Mouse (Mus musculus) neural tube, embryonic 11.5 days (tissue): Measurements from ENCODE around the gene 1700001J03Rik. TPM values are rescaled to one million over a fixed set of nuclear protein-coding genes. Genes with fewer than 3 reads are reported as not detected.
"Not testable (repeated sequence)": the region's sequence is repeated elsewhere in the genome, so short reads cannot be mapped to it uniquely, and the experiment has no call there.

ENCODE experiments used
- ATAC-seq: fragments of 200-750 bp; cut with Nextera tagmentation; 2 replicates; pipeline ENCODE4 v1.8.0; 2017; ENCODE audit warnings: moderate number of reproducible peaks, mild to moderate bottlenecking, moderate TSS enrichment, moderate library complexity; ENCODE audit not compliant: insufficient read depth, low FRiP score, low TSS enrichment
- DNase-seq: peaks from one replicate; pipeline ENCODE4 v3.0.0-alpha.2; 2015; ENCODE audit warnings: low spot score
- H3K27ac ChIP-seq: fragments of 300-500 bp; sonication (generic); 2 replicates; pipeline ENCODE4 v1.5.1; 2014; ENCODE audit warnings: low read depth, mild to moderate bottlenecking, low read length
- H3K27me3 ChIP-seq: fragments of 300-500 bp; sonication (generic); 2 replicates; pipeline ENCODE4 v1.6.1; 2014; ENCODE audit warnings: mild to moderate bottlenecking, low read length, mixed read lengths; ENCODE audit not compliant: control insufficient read depth, insufficient read depth
- H3K36me3 ChIP-seq: fragments of 300-500 bp; sonication (generic); 2 replicates; pipeline ENCODE4 v1.6.1; 2014; ENCODE audit warnings: mild to moderate bottlenecking, low read length, moderate library complexity, mixed read lengths; ENCODE audit not compliant: control insufficient read depth, insufficient read depth
- H3K4me1 ChIP-seq: fragments of 300-500 bp; sonication (generic); 2 replicates; pipeline ENCODE4 v1.6.1; 2014; ENCODE audit warnings: low read length, mixed read lengths; ENCODE audit not compliant: control insufficient read depth, insufficient read depth
- H3K4me2 ChIP-seq: fragments of 300-500 bp; sonication (generic); 2 replicates; pipeline ENCODE4 v1.6.1; 2014; ENCODE audit warnings: low read depth, mild to moderate bottlenecking, moderate library complexity
- H3K4me3 ChIP-seq: fragments of 300-500 bp; sonication (generic); 2 replicates; pipeline ENCODE4 v1.5.1; 2014; ENCODE audit warnings: low read depth, low read length
- H3K9ac ChIP-seq: fragments of 300-500 bp; sonication (generic); 2 replicates; pipeline ENCODE4 v1.6.1; 2014; ENCODE audit warnings: mild to moderate bottlenecking, low read length
- H3K9me3 ChIP-seq: fragments of 300-500 bp; sonication (generic); 2 replicates; pipeline ENCODE4 v1.6.1; 2016; ENCODE audit warnings: low read length; ENCODE audit not compliant: control insufficient read depth
- WGBS: fragments of 180-500 bp; shearing (Covaris S2); extraction: QIAGEN DNeasy Blood & Tissue Kit; methylation state at CpG from one replicate; pipeline ENCODE4 v1.1.7; 2014; 5-methylcytosine and 5-hydroxymethylcytosine counted together
- polyA plus RNA-seq: library from polyadenylated mRNA; unstranded; fragments of >200 nt; fragmentation: Nextera tagmentation; extraction: Ambion mirVana; gene quantifications from 2 replicates; pipeline ENCODE4 v1.2.1, GENCODE M21; 2014

1700001J03Rik gene
- polyA plus RNA-seq, 1 experiment from 2014 or later: not detected

DNA sequence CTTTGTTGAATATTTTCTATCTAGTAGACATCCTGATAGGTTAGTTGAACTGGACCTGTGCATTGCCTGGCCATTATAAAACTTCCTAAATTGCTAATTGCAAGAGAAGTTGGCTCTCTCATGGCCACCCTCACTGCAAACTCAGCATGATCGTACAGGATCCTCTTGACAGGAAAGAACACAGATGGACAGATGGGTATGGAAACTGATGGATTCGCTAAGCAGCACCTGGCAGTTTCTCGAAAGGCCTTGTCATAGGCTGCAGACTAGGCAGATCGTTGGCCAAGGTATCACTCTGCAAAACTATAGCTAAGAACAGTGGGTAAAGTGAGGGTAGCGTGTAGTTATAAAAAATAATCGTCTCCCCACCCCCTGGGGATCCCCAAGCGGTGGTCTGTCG lies 8.3 kb upstream of the 1700001J03Rik start:
- Histone ChIP-seq H3K4me2 (no peak overlapping the region), H3K4me3 (no peak overlapping the region), H3K4me1 (no peaks in the 10 kb centered on the region), H3K27me3 (no peaks in the 10 kb centered on the region), H3K27ac (no peak overlapping the region), H3K9me3 (no peaks in the 10 kb centered on the region), H3K36me3 (no peaks in the 10 kb centered on the region), H3K9ac (no peak overlapping the region)
- DNase-seq: no peak
- 83% methylated on average over 8 of the region's 8 CpGs for WGBS
- no peak for ATAC-seq

DNA sequence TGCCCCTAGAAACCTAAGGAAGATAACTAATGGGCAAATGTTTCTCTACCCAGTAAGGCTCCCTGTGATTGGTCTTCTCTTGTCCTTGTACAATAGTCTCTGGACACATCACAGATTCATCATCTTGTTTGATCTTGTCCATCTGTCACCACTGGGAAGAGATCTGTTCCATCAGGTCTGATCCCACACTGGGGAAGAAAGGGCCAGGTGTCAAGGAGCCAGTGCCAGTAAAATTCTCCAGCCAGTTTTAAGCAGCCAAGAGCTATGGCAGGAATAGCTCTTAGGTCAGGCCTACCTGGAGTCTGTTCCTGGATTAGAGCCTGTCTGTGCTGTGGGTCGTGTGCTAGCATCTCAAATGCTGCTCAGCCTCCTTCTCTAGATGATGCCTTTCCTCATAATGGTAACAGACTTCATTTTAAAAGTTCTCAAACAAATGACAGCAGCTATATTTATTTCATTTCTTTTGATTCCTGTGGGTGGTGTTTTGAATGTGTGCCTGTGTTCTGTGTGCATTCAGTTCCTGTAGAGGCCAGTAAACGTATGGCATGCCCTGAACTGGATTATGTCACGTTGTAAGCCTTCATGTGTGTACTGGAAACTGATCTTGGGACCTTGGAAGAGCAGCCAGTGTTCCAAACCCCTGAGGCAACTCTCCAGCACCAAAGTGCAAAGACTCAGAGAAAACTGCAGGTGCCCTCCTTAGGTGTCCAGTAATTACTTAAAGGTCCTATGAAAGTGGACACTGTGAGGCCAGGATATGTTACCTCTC lies 5.6 kb upstream of the 1700001J03Rik start:
- Histone ChIP-seq H3K4me3 (no peak overlapping the region), H3K9me3 (no peaks in the 10 kb centered on the region), H3K9ac (no peak overlapping the region), H3K27me3 (no peaks in the 10 kb centered on the region), H3K4me1 (no peaks in the 10 kb centered on the region), H3K27ac (no peak overlapping the region), H3K4me2 (no peak overlapping the region), H3K36me3 (no peaks in the 10 kb centered on the region)
- no peak for DNase-seq
- WGBS: 71% methylated on average over 3 of the region's 3 CpGs
- no peak for ATAC-seq

DNA sequence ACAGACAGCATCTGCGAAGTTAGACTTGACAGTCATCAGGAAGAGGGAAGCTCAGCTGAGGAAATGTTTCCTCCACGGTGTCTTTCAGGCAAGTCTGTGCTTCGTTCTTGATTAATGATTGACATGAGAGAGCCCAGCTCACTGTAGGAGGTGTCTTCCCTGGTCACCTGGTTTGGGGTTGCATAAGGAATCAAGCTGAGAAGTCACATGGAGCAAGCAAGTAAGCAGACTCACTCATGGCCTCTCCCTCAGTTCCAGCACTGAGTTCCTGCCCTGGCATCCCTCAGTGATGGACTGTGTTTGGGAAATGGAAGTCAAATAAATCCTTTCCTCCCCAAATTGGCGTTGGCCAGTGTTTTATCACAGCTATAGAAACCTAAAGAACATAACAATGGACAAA lies 5.0 kb upstream of the 1700001J03Rik start:
- 70% methylated on average over 4 of the region's 4 CpGs for WGBS
- Histone ChIP-seq H3K36me3 (no peaks in the 10 kb centered on the region), H3K9ac (no peak overlapping the region), H3K4me2 (no peak overlapping the region), H3K9me3 (no peaks in the 10 kb centered on the region), H3K27ac (no peak overlapping the region), H3K27me3 (no peaks in the 10 kb centered on the region), H3K4me3 (no peak overlapping the region), H3K4me1 (no peaks in the 10 kb centered on the region)
- DNase-seq: no peak
- ATAC-seq: no peak

DNA sequence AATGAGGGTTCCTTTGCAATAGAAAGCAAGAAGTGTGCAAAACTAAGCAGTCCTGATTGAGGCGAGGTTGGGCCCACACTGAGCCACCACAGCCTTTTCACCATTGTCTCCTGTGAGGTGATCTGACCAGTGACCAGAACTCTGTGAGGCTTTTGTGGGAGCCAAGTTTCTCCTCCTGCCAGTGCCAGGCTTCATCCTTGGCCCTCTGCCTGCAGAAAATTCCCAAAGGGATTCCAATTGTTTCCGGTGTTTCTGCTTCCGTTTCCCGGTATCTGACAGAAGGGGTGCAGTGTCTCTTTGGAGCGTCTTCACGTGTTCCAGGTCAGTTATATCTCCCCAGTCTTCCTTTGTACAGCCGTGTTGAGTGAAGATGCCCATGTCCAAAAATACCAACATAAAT lies 3.6 kb upstream of the 1700001J03Rik start:
- Histone ChIP-seq H3K27ac (no peak overlapping the region), H3K4me3 (no peak overlapping the region), H3K4me2 (no peak overlapping the region), H3K4me1 (no peaks in the 10 kb centered on the region), H3K27me3 (no peaks in the 10 kb centered on the region), H3K36me3 (no peaks in the 10 kb centered on the region), H3K9ac (no peak overlapping the region), H3K9me3 (no peaks in the 10 kb centered on the region)
- no peak for DNase-seq
- ATAC-seq: no peak
- 86% methylated on average over 7 of the region's 7 CpGs for whole genome bisulfite sequencing

DNA sequence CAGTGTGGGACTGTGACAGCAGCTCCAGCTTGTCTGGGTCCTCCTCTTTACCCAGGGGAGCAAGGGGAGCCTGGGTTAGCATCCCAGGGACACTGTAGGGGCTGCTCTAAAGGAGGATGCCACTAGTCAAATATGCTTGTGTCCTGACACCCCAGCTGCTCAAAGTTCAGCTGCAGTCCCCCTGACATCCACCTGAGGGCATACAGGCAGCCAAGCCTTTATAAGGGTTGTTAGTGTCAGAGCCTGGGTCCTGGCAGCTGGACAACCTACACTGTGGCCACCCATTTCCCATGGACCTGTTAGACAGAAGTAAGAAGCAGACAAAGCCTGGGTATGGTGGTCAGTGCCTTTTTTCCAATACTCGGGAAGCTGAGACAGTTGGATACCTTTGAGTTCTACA lies 3.0 kb upstream of the 1700001J03Rik start:
- no peaks in the 10 kb centered on the region for H3K9me3 ChIP-seq
- no peak overlapping the region for H3K9ac ChIP-seq
- H3K4me1 ChIP-seq: no peaks in the 10 kb centered on the region
- 86% methylated on average over 1 of the region's 1 CpGs for WGBS
- no peak for DNase-seq
- no peak overlapping the region for H3K27ac ChIP-seq
- H3K4me3 ChIP-seq: no peak overlapping the region
- no peaks in the 10 kb centered on the region for H3K36me3 ChIP-seq
- ATAC-seq: no peak
- no peak overlapping the region for H3K4me2 ChIP-seq
- no peaks in the 10 kb centered on the region for H3K27me3 ChIP-seq

DNA sequence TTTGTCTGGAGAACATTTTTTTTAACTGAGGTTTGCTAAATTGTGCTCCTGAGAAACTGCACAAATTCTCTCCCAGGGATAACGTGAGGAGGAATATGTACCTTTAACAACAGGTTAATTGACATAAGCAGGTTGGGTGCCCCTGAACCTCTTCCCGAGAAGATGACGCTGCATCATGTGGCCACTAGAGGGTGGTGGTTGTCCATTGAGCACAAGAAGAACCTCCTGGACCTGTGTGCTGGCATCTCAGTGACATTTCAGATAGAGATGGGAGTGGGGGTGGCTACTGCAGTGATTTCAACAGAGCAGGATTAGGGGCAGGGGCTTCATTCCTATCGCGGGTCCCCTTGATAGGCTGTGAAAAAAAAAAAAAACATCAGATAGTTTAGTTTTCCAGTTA lies 2.3 kb upstream of the 1700001J03Rik start:
- ATAC-seq, H3K36me3 ChIP-seq, H3K4me3 ChIP-seq, H3K4me1 ChIP-seq, H3K4me2 ChIP-seq, H3K9me3 ChIP-seq, H3K27ac ChIP-seq, H3K9ac ChIP-seq, H3K27me3 ChIP-seq: not testable (repeated sequence)
- 30% methylated on average over 5 of the region's 5 CpGs for WGBS
- peak; percentile 40 for DNase-seq

DNA sequence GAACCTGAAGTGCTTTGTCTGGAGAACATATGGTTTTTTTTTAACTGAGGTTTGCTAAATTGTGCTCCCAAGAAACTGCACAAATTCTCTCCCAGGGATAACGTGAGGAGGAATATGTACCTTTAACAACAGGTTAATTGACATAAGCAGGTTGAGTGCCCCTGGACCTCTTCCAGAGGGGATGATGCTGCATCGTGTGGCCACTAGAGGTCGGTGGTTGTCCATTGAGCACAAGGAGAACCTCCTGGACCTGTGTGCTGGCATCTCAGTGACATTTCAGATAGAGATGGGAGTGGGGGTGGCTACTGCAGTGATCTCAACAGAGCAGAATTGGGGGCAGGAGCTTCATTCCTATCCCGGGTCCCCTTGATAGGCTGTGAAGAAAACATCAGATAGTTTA lies 12.4 kb downstream of the 1700001J03Rik start:
- H3K36me3 ChIP-seq, ATAC-seq, H3K9me3 ChIP-seq, H3K4me2 ChIP-seq, H3K4me3 ChIP-seq, H3K27me3 ChIP-seq, H3K9ac ChIP-seq, H3K4me1 ChIP-seq, H3K27ac ChIP-seq, DNase-seq: not testable (repeated sequence)
- 54% methylated on average over 4 of the region's 4 CpGs for WGBS

DNA sequence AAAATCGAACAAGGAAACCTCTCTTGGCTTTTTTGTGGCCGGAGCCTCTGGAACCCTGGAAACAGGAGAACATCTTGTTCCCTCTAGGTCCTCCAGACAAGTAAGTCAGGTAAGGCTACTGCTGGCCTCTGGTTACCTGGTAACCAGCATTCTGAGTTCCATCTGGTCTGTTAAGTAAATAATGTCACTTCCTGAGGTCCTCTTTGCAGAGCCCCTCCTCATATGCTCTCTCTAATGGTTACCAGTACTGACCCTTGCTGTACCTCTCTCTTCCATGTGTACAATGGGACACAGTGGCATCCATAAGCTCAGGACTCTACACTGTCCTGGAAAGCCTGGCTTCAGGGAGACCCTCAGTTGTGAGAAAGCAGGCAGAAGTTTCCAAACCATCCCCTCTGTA lies 14.5 kb downstream of the 1700001J03Rik start, which contains the start of gene Gm6309:
TSS of gene Gm6309 (minus strand) at position 101 of the 400 bp plus-strand sequence.
- H3K4me1 ChIP-seq, H3K4me2 ChIP-seq, H3K27me3 ChIP-seq, H3K9me3 ChIP-seq, H3K27ac ChIP-seq, DNase-seq, H3K36me3 ChIP-seq, ATAC-seq, H3K4me3 ChIP-seq, H3K9ac ChIP-seq: not testable (repeated sequence)
- 92% methylated on average over 2 of the region's 2 CpGs for WGBS

DNA sequence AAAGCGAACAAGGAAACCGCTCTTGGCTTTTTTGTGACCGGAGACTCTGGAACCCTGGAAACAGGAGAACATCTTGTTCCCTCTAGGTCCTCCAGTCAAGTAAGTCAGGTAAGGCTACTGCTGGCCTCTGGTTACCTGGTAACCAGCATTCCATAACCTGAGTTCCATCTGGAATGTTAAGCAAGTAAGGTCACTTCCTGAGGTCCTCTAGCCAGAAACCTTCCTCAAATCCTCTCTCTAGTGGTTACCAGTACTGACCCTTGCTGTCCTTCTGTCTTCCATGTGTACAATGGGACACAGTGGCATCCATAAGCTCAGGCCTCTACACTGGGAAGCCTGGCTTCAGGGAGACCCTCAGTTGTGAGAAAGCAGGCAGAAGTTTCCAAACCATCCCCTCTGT lies 24.7 kb downstream of the 1700001J03Rik start, which contains the start of gene Gm5565:
TSS of gene Gm5565 (minus strand) at position 101 of the 400 bp plus-strand sequence.
- H3K4me3 ChIP-seq, H3K4me1 ChIP-seq, H3K27ac ChIP-seq, H3K9ac ChIP-seq, H3K4me2 ChIP-seq, H3K36me3 ChIP-seq, H3K27me3 ChIP-seq, DNase-seq, H3K9me3 ChIP-seq, ATAC-seq: not testable (repeated sequence)
- 93% methylated on average over 3 of the region's 3 CpGs for WGBS
